In the genomic region with DNA sequence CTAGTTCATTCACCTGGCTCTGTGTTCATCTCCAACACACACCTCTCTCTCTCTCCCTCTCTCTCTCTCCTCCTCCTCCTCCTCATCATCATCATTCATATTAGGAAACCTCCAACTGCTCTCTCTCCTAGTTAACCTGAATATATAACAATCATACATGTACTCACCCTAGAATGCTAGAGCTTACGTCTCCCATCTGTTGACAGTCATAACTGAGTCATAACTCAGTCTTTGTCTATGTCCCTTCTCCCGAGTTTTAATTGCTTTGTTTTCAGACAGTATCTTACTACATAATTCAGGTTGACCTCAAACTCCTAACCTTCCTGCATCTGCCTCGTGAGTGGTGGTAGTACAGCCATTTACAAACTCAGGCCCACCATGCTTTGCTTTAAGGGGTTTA, we compare ENCODE assay signal across 23 mouse cellular contexts. TPM values are rescaled to one million over a fixed set of nuclear protein-coding genes. Genes with fewer than 3 reads are reported as not detected.
DNase-seq lines count a peak whose midpoint lies in the region; ATAC-seq and TF ChIP-seq lines count a peak whose summit lies in the region.
"Had no signal": no experiment of that assay in that cellular context is flagged by ENCODE, and none has a peak within 500 bp of the region (broad histone marks: within the 10 kb centered on the region; RNA-seq: fewer than 3 reads in every experiment).

No protein-coding gene starts in this region.

- WGBS in heart, embryonic 13.5 days, result 66% methylated on average over 3 of the region's 3 CpGs
- 59% methylated on average over 3 of the region's 3 CpGs for WGBS in bone marrow, adult 2 months
- 42% methylated on average over 3 of the region's 3 CpGs for WGBS in liver, embryonic 15.5 days (ENCODE audit: insufficient replicate concordance)
- WGBS in midbrain, embryonic 16.5 days, result 81% methylated on average over 3 of the region's 3 CpGs

- peak overlapping the region; percentile 40 for H3K4me2 ChIP-seq in heart, embryonic 13.5 days
- H3K4me2 ChIP-seq in liver, embryonic 15.5 days, result peak overlapping the region; percentile 72
- no peak overlapping the region for H3K4me2 ChIP-seq in midbrain, embryonic 16.5 days (ENCODE audit: low read length)
- H3K4me2 ChIP-seq: embryonic facial prominence, embryonic 13.5 days; hindbrain, embryonic 14.5 days; intestine, embryonic 15.5 days had no signal

- no peak for TF ChIP-seq EP300 in MEL (IDR thresholded peaks at IDR 0.05; ENCODE audit: low read depth in 1 of 2, low read length in 2 of 2)

- peaks cover 37% of the 10 kb centered on the region for H3K79me2 ChIP-seq in MEL (ENCODE audit: control insufficient read depth, insufficient read depth, low read length, poor library complexity)

- no peak for ATAC-seq in heart, embryonic 13.5 days (ENCODE audit: extremely low read depth, insufficient number of reproducible peaks, low FRiP score, low TSS enrichment)
- ATAC-seq in liver, embryonic 15.5 days (ENCODE audit: insufficient read depth), result no peak
- no peak for ATAC-seq in midbrain, embryonic 16.5 days
- ATAC-seq: forebrain, embryonic 14.5 days; intestine, embryonic 15.5 days; Patski had no signal

- TF ChIP-seq CTCF in MEL (IDR thresholded peaks at IDR 0.05 in 2 of 3, conservative IDR thresholded peaks at IDR 0.05 in 1 of 3; ENCODE audit: control insufficient read depth in 1 of 3, insufficient read depth in 1 of 3, low read depth in 2 of 3, low read length in 3 of 3, poor library complexity in 1 of 3, severe bottlenecking in 1 of 3), result no peak
- no peak for TF ChIP-seq CTCF in bone marrow, adult 2 months (IDR thresholded peaks at IDR 0.05; ENCODE audit: control insufficient read depth, insufficient read depth, low read length)

- no peak for TF ChIP-seq POLR2A in MEL (IDR thresholded peaks at IDR 0.05; ENCODE audit: control insufficient read depth in 1 of 2, insufficient read depth in 1 of 2, low read depth in 1 of 2, low read length in 2 of 2, poor library complexity in 1 of 2)
- TF ChIP-seq POLR2A in bone marrow, adult 2 months (IDR thresholded peaks at IDR 0.05; ENCODE audit: borderline replicate concordance, control insufficient read depth, low read depth, low read length), result no peak

- H3K9ac ChIP-seq in heart, embryonic 13.5 days, result no peak overlapping the region
- H3K9ac ChIP-seq in MEL (ENCODE audit: control insufficient read depth, low read depth, low read length, poor library complexity, severe bottlenecking), result peak overlapping the region; percentile 79
- H3K9ac ChIP-seq in liver, embryonic 15.5 days, result peak overlapping the region; percentile 88
- H3K9ac ChIP-seq in midbrain, embryonic 16.5 days (ENCODE audit: low read depth, low read length), result no peak overlapping the region
- H3K9ac ChIP-seq: embryonic facial prominence, embryonic 13.5 days; hindbrain, embryonic 14.5 days; intestine, embryonic 15.5 days had no signal

- intact Hi-C loops in heart, postnatal 14 days (cut with DNase I), result no loop called here

- DNase-seq in heart, postnatal 14 days, result no peak
- peak; percentile 55 for DNase-seq in MEL (ENCODE audit: low read depth, low spot score)
- no peak for DNase-seq in urinary bladder, adult 2 months (ENCODE audit: low spot score)
- no peak for DNase-seq in cerebellum, postnatal 36 days
- DNase-seq: adrenal gland, adult 2 months; adrenal gland, postnatal 25 days; cerebellum, adult 8-10 months; cerebellum, postnatal 14 days; gastrocnemius, adult 2 months; gastrocnemius, postnatal 25 days; heart, postnatal 4 days had no signal

- no peaks in the 10 kb centered on the region for H3K9me3 ChIP-seq in heart, embryonic 13.5 days
- H3K9me3 ChIP-seq in MEL (replicated peaks; ENCODE audit: insufficient read depth, low read length), result no peaks in the 10 kb centered on the region
- no peaks in the 10 kb centered on the region for H3K9me3 ChIP-seq in liver, embryonic 15.5 days (replicated peaks)
- H3K9me3 ChIP-seq in midbrain, embryonic 16.5 days (replicated peaks; ENCODE audit: control insufficient read depth, low read length, poor library complexity, severe bottlenecking), result no peaks in the 10 kb centered on the region
- H3K9me3 ChIP-seq: embryonic facial prominence, embryonic 13.5 days; forebrain, embryonic 10.5 days; intestine, embryonic 15.5 days had no signal

- no peak overlapping the region for H3K4me3 ChIP-seq in heart, embryonic 13.5 days
- peak overlapping the region; percentile 18 to 30; a peak in 3 of 4 replicates for H3K4me3 ChIP-seq in MEL (ENCODE audit: control insufficient read depth in 1 of 2, insufficient read depth in 1 of 2, low read depth in 2 of 2, low read length in 2 of 2)
- no peak overlapping the region for H3K4me3 ChIP-seq in bone marrow, adult 2 months (replicated peaks; ENCODE audit: control insufficient read depth, low read depth, low read length)
- peak overlapping the region; percentile 76 for H3K4me3 ChIP-seq in liver, embryonic 15.5 days (replicated peaks)
- no peak overlapping the region for H3K4me3 ChIP-seq in midbrain, embryonic 16.5 days (ENCODE audit: low read depth, low read length)
- H3K4me3 ChIP-seq: embryonic facial prominence, embryonic 13.5 days; forebrain, embryonic 10.5 days; gastrocnemius, adult 2 months; intestine, embryonic 15.5 days had no signal

- no peak for TF ChIP-seq RAD21 in MEL (IDR thresholded peaks at IDR 0.05; ENCODE audit: low read depth, low read length)

- peak overlapping the region; percentile 48; the same call in 1 of the 2 replicates for H3K27ac ChIP-seq in heart, embryonic 13.5 days (replicated peaks)
- peak overlapping the region; percentile 100 for H3K27ac ChIP-seq in MEL (ENCODE audit: control insufficient read depth, low read depth, low read length)
- peak overlapping the region; percentile 88; the same call in 1 of the 2 replicates for H3K27ac ChIP-seq in bone marrow, adult 2 months (ENCODE audit: control insufficient read depth, insufficient read depth, low read depth, low read length, poor library complexity)
- H3K27ac ChIP-seq in liver, embryonic 15.5 days (replicated peaks), result peak overlapping the region; percentile 98
- no peak overlapping the region for H3K27ac ChIP-seq in midbrain, embryonic 16.5 days (ENCODE audit: low read length)
- H3K27ac ChIP-seq: embryonic facial prominence, embryonic 13.5 days; gastrocnemius, adult 2 months; hindbrain, embryonic 14.5 days; intestine, embryonic 15.5 days had no signal

- no peaks in the 10 kb centered on the region for H3K36me3 ChIP-seq in heart, embryonic 13.5 days
- H3K36me3 ChIP-seq in MEL (ENCODE audit: control insufficient read depth in 1 of 2, insufficient read depth in 2 of 2, low read length in 2 of 2), result peaks cover 0 to 61% of the 10 kb centered on the region in 2 experiments; a peak in 2 of 4 replicates
- peaks cover 26% of the 10 kb centered on the region for H3K36me3 ChIP-seq in liver, embryonic 15.5 days (replicated peaks)
- H3K36me3 ChIP-seq in midbrain, embryonic 16.5 days (ENCODE audit: control insufficient read depth, insufficient read depth, low read length), result no peaks in the 10 kb centered on the region
- H3K36me3 ChIP-seq: embryonic facial prominence, embryonic 13.5 days; forebrain, embryonic 10.5 days; intestine, embryonic 15.5 days had no signal

- H3K4me1 ChIP-seq in heart, embryonic 13.5 days, result peaks cover 15% of the 10 kb centered on the region
- peaks cover 21 to 53% of the 10 kb centered on the region in 2 experiments for H3K4me1 ChIP-seq in MEL (ENCODE audit: control insufficient read depth in 1 of 2, insufficient read depth in 2 of 2, low read length in 2 of 2)
- peaks cover 3% of the 10 kb centered on the region for H3K4me1 ChIP-seq in bone marrow, adult 2 months (ENCODE audit: control insufficient read depth, insufficient read depth, low read length)
- H3K4me1 ChIP-seq in liver, embryonic 15.5 days (replicated peaks), result peaks cover 65% of the 10 kb centered on the region
- H3K4me1 ChIP-seq in midbrain, embryonic 16.5 days (ENCODE audit: control insufficient read depth, insufficient read depth, low read length), result no peaks in the 10 kb centered on the region

- H3K27me3 ChIP-seq in heart, embryonic 13.5 days (replicated peaks), result peaks cover 12% of the 10 kb centered on the region; the same call in 1 of the 2 replicates
- H3K27me3 ChIP-seq in MEL (ENCODE audit: control insufficient read depth in 1 of 2, insufficient read depth in 2 of 2, low read length in 2 of 2), result no peaks in the 10 kb centered on the region
- H3K27me3 ChIP-seq in liver, embryonic 15.5 days, result no peaks in the 10 kb centered on the region
- H3K27me3 ChIP-seq in midbrain, embryonic 16.5 days (ENCODE audit: control insufficient read depth, insufficient read depth, low read depth, low read length), result no peaks in the 10 kb centered on the region
- H3K27me3 ChIP-seq: intestine, embryonic 15.5 days had no signal

RNA-seq across cellular contexts. Expression of a gene that starts 1.5 kb away (rescaled TPM):
- polyA plus RNA-seq in heart, embryonic 13.5 days (2015; fragmentation: Nextera tagmentation; extraction: Ambion mirVana), result 11.5 and 16.0 TPM in 2 replicates
- total RNA-seq in heart, postnatal 14 days (2021), result under 1 TPM; 0.05 to 0.24 TPM
- 125 and 138 TPM in 2 replicates for total RNA-seq in MEL (2012; rRNA removed)
- 100 to 1,000 TPM in 1 of 2 experiments, 10 to 100 TPM in 1; 44.1 to 247 TPM for polyA plus RNA-seq in MEL (2012; ENCODE audit: insufficient read depth in 1 of 2, insufficient read length in 2 of 2, low read depth in 1 of 2, low replicate concordance in 2 of 2, missing spikeins in 1 of 2)
- polyA plus RNA-seq in bone marrow, adult 2 months (2011; ENCODE audit: insufficient read depth, insufficient read length, low replicate concordance, missing spikeins), result 173 and 189 TPM in 2 replicates
- polyA plus RNA-seq in liver, embryonic 15.5 days (2015; fragmentation: Nextera tagmentation; extraction: Ambion mirVana), result 386 and 428 TPM in 2 replicates
- polyA plus RNA-seq in midbrain, embryonic 16.5 days (2015; fragmentation: Nextera tagmentation; extraction: Ambion mirVana), result 0.14 and 0.52 TPM in 2 replicates
- 0.15 and 0.33 TPM in 2 replicates for polyA plus RNA-seq in urinary bladder, adult 2 months (2012; rRNA removed)
- total RNA-seq: gastrocnemius, adult 2 months; gastrocnemius, postnatal 25 days had no signal
- polyA plus RNA-seq: Patski had no signal

RNA-seq across cellular contexts. Expression of a gene that starts 3.8 kb away (rescaled TPM):
- 124 and 135 TPM in 2 replicates for polyA plus RNA-seq in heart, embryonic 13.5 days (2015; fragmentation: Nextera tagmentation; extraction: Ambion mirVana)
- 10 to 100 TPM; 22.1 to 24.5 TPM for total RNA-seq in heart, postnatal 14 days (2021)
- 63.7 and 64.7 TPM in 2 replicates for total RNA-seq in MEL (2012; rRNA removed)
- polyA plus RNA-seq in MEL (2012; ENCODE audit: insufficient read depth in 1 of 2, insufficient read length in 2 of 2, low read depth in 1 of 2, low replicate concordance in 2 of 2, missing spikeins in 1 of 2), result 100 to 1,000 TPM in 1 of 2 experiments, not detected in 1; 131 TPM
- 46.6 and 64.0 TPM in 2 replicates for polyA plus RNA-seq in bone marrow, adult 2 months (2011; ENCODE audit: insufficient read depth, insufficient read length, low replicate concordance, missing spikeins)
- 82.6 and 91.9 TPM in 2 replicates for polyA plus RNA-seq in liver, embryonic 15.5 days (2015; fragmentation: Nextera tagmentation; extraction: Ambion mirVana)
- polyA plus RNA-seq in midbrain, embryonic 16.5 days (2015; fragmentation: Nextera tagmentation; extraction: Ambion mirVana), result 220 and 230 TPM in 2 replicates
- polyA plus RNA-seq in urinary bladder, adult 2 months (2012; rRNA removed), result 48.0 and 51.4 TPM in 2 replicates

RNA-seq across cellular contexts. Expression of a gene that starts 17.3 kb away (rescaled TPM):
- 8.5 and 9.5 TPM in 2 replicates for polyA plus RNA-seq in heart, embryonic 13.5 days (2015; fragmentation: Nextera tagmentation; extraction: Ambion mirVana)
- total RNA-seq in heart, postnatal 14 days (2021), result 10 to 100 TPM; 18.7 to 20.2 TPM
- 6.3 and 6.7 TPM in 2 replicates for total RNA-seq in MEL (2012; rRNA removed)
- 1 to 10 TPM in 1 of 2 experiments, not detected in 1; 9.9 TPM for polyA plus RNA-seq in MEL (2012; ENCODE audit: insufficient read depth in 1 of 2, insufficient read length in 2 of 2, low read depth in 1 of 2, low replicate concordance in 2 of 2, missing spikeins in 1 of 2)
- 5.8 TPM in 2 replicates for polyA plus RNA-seq in bone marrow, adult 2 months (2011; ENCODE audit: insufficient read depth, insufficient read length, low replicate concordance, missing spikeins)
- polyA plus RNA-seq in liver, embryonic 15.5 days (2015; fragmentation: Nextera tagmentation; extraction: Ambion mirVana), result 2.2 and 2.5 TPM in 2 replicates
- polyA plus RNA-seq in midbrain, embryonic 16.5 days (2015; fragmentation: Nextera tagmentation; extraction: Ambion mirVana), result 4.0 and 6.1 TPM in 2 replicates
- 8.9 and 9.7 TPM in 2 replicates for polyA plus RNA-seq in urinary bladder, adult 2 months (2012; rRNA removed)

RNA-seq across cellular contexts. Expression of a gene that starts 26.7 kb away (rescaled TPM):
- not detected in 2 replicates for polyA plus RNA-seq in heart, embryonic 13.5 days (2015; fragmentation: Nextera tagmentation; extraction: Ambion mirVana)
- not detected for total RNA-seq in heart, postnatal 14 days (2021)
- total RNA-seq in MEL (2012; rRNA removed), result not detected in 2 replicates
- under 1 TPM in 1 of 2 experiments, not detected in 1; 0.07 TPM for polyA plus RNA-seq in MEL (2012; ENCODE audit: insufficient read depth in 1 of 2, insufficient read length in 2 of 2, low read depth in 1 of 2, low replicate concordance in 2 of 2, missing spikeins in 1 of 2)
- polyA plus RNA-seq in bone marrow, adult 2 months (2011; ENCODE audit: insufficient read depth, insufficient read length, low replicate concordance, missing spikeins), result not detected in 2 replicates
- polyA plus RNA-seq in liver, embryonic 15.5 days (2015; fragmentation: Nextera tagmentation; extraction: Ambion mirVana), result not detected in 2 replicates
- 0.26 and 0.44 TPM in 2 replicates for polyA plus RNA-seq in midbrain, embryonic 16.5 days (2015; fragmentation: Nextera tagmentation; extraction: Ambion mirVana)
- polyA plus RNA-seq in urinary bladder, adult 2 months (2012; rRNA removed), result 0.29 and 0.43 TPM in 2 replicates
- total RNA-seq: adrenal gland, adult 2 months; adrenal gland, postnatal 25 days; ES-E14; gastrocnemius, adult 2 months; granulocyte monocyte progenitor cell, adult 5-6 weeks; heart, postnatal 4 days had no signal
- polyA plus RNA-seq: embryonic facial prominence, embryonic 13.5 days; forebrain, embryonic 10.5 days; hindbrain, embryonic 14.5 days; intestine, embryonic 15.5 days; Patski had no signal

RNA-seq across cellular contexts. Expression of a gene that starts 41.2 kb away (rescaled TPM):
- 26.4 and 27.3 TPM in 2 replicates for polyA plus RNA-seq in heart, embryonic 13.5 days (2015; fragmentation: Nextera tagmentation; extraction: Ambion mirVana)
- total RNA-seq in heart, postnatal 14 days (2021), result 10 to 100 TPM; 21.1 to 23.4 TPM
- 12.3 and 12.8 TPM in 2 replicates for total RNA-seq in MEL (2012; rRNA removed)
- 10 to 100 TPM in 1 of 2 experiments, not detected in 1; 24.9 TPM for polyA plus RNA-seq in MEL (2012; ENCODE audit: insufficient read depth in 1 of 2, insufficient read length in 2 of 2, low read depth in 1 of 2, low replicate concordance in 2 of 2, missing spikeins in 1 of 2)
- polyA plus RNA-seq in bone marrow, adult 2 months (2011; ENCODE audit: insufficient read depth, insufficient read length, low replicate concordance, missing spikeins), result 2.4 and 5.0 TPM in 2 replicates
- 11.4 and 11.5 TPM in 2 replicates for polyA plus RNA-seq in liver, embryonic 15.5 days (2015; fragmentation: Nextera tagmentation; extraction: Ambion mirVana)
- polyA plus RNA-seq in midbrain, embryonic 16.5 days (2015; fragmentation: Nextera tagmentation; extraction: Ambion mirVana), result 22.6 and 26.0 TPM in 2 replicates
- 8.8 TPM in 2 replicates for polyA plus RNA-seq in urinary bladder, adult 2 months (2012; rRNA removed)

Comparison
In these comparisons a context has a peak if more than half of its experiments do, and no peak if none do; other contexts are left out.
1. H3K4me3 ChIP-seq: peak in MEL (2 of 2) and liver, embryonic 15.5 days (single experiment); none in heart, embryonic 13.5 days (single experiment), bone marrow, adult 2 months (single experiment) and midbrain, embryonic 16.5 days (single experiment).
2. H3K9ac ChIP-seq: peak in MEL (single experiment) and liver, embryonic 15.5 days (single experiment); none in heart, embryonic 13.5 days (single experiment) and midbrain, embryonic 16.5 days (single experiment).